Mouse (Mus musculus): ENCODE data around the gene Fxyd3.

GRCm38 (mm10) chr7:31099612-31099982 lies 23.1 kb upstream of the Fxyd3 start:
- TF ChIP-seq ZNF384 (IDR thresholded peaks at IDR 0.05; ENCODE audit: low read depth, low read length) (no peak), MAFK (IDR thresholded peaks at IDR 0.05; ENCODE audit: insufficient read depth, low read depth, low read length) (no peak), HCFC1 (IDR thresholded peaks at IDR 0.05; ENCODE audit: borderline replicate concordance, insufficient read depth, low read length) (no peak)
